Mouse (Mus musculus) gonadal fat pad, adult 2 months (tissue): ENCODE measurements around the gene Krtap13-1. TPM values are rescaled to one million over a fixed set of nuclear protein-coding genes. Genes with fewer than 3 reads are reported as not detected.
"Not testable (repeated sequence)": the region's sequence is repeated elsewhere in the genome, so short reads cannot be mapped to it uniquely, and the experiment has no call there.

ENCODE experiments used
- DNase-seq: peaks from one replicate; pipeline ENCODE4 v3.0.0-alpha.2; 2012; ENCODE audit warnings: low read depth
- polyA plus RNA-seq: library from polyadenylated mRNA; depleted of rRNA; stranded (reverse); fragments of >200 nt; gene quantifications from 2 replicates; pipeline ENCODE4 v1.2.3, GENCODE M21; 2012; rRNA removed

Krtap13-1 gene
- not detected in 2 replicates for polyA plus RNA-seq

GRCm38 (mm10) chr16:88728812-88729275, at the start of gene Krtap13-1:
TSS of gene Krtap13-1 (plus strand) at chr16:88728862.
- DNase-seq: no peak

DNA sequence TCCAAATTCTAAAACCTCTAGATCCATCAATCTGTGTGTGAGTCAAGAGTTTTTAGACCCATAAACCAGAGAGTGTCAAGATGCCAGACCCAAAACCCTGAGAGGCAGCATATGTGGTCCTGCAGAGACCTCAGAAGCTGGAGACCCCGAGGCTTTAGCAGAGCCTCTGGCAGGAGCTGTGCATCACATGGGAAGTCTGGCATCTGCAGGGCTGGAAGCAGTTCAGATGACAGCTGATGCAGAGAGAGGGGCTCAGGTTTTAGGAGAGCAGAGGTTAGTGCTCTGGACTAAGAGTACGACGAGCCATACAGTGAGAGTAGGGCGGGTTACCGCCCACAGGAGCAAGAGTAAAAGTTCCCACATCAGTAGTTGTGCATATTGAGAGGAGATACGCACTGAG, 49.6 kb upstream of the Krtap13-1 start:
- no peak for DNase-seq

- DNase-seq: no peak
These were observed 47.4 kb upstream of the Krtap13-1 start for GRCm38 (mm10) chr16:88681282-88681681.

GRCm38 (mm10) chr16:88696256-88696655, 32.4 kb upstream of the Krtap13-1 start:
- no peak for DNase-seq

GRCm38 (mm10) chr16:88701072-88701864, 27.4 kb upstream of the Krtap13-1 start:
- peak; percentile 67 for DNase-seq

- no peak for DNase-seq
These were observed 21.1 kb upstream of the Krtap13-1 start, which contains the start of gene 2310061N02Rik for GRCm38 (mm10) chr16:88707496-88708012. TSS of gene 2310061N02Rik (minus strand) at chr16:88707962.

GRCm38 (mm10) chr16:88710757-88711156, 17.9 kb upstream of the Krtap13-1 start:
- DNase-seq: no peak

GRCm38 (mm10) chr16:88711245-88711644, 17.4 kb upstream of the Krtap13-1 start:
- no peak for DNase-seq

DNA sequence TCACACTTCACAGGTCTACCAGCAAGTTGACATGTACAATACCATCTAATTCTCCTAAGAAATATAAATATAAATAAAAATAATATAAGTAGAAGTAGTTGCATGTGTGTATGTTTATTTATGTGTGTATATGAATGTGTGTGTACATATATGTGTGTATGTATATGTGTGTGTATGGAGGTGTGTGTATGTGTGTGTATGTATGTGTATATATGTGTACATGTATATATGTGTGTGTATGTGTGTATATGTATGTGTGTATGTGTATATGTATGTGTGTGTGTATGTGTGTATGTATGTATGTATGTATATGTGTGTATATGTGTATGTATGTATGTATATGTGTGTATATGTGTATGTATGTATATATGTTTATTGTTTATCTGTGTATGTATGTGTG, 12.1 kb upstream of the Krtap13-1 start:
- no peak for DNase-seq

DNA sequence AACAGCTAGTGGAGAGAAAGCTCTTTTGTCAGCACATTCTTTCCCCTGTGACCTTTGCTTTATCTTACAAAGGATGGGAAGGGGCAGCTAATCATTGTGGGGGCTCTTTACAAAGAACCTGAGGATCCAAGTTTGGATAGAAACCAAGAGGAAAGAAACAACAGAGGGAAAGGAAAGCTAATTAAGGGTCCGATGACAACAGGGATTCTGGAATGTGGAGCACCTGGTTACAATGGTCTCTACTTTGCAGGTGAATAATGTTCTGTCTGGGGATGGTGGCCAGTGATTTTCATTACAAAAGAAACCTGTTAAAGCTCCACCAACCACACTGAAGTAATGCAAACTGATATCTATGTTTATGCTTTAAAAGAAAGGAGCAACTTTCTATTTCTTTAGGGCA, 8.6 kb upstream of the Krtap13-1 start:
- no peak for DNase-seq

DNA sequence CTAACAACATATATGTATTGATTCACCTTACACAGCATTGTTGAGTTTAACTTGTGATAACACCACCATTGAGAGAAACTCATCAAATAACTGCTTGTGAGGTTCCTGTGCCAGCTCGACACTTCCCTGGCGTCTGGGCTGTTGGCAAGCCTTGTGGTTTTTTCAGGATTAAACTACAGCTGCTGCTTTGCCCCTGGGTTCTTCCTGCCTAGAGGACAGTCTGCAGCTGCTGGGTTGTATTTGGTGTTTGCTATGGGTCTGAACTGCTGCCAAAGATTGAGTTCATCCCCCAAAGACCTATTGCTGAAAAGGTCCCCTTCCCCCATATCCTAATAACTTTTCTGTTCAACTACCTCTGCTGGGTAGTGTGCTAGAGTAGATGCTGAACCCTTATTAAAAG, 6.7 kb downstream of the Krtap13-1 start:
- DNase-seq: no peak

DNA sequence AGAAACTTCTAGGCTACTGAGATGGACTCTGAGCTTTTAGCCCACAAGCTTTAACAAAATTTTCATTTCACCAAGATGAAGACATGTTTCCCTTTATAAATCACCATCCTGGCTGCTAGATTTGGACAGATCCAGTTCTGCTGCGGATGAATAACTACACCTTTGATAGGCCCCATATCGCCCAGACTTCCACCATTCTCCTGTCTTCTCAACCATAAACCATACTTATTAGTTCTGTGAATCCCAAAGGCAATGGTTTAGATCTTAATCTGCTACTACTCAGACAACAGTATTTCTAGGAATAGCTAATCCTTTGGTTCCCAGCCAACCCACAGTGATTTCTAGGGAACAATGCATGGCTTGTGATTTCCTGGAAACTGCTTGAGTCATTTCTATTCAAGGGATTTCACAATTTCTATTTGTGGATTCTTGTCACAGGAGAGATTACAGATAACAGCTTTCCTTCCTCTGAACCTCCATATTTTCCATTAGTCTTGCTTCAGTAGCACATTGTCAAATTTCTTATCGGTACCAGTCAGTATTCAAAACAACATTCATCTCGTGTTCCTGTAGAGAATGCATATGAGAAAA, 16.2 kb downstream of the Krtap13-1 start:
- DNase-seq: peak; percentile 65

DNA sequence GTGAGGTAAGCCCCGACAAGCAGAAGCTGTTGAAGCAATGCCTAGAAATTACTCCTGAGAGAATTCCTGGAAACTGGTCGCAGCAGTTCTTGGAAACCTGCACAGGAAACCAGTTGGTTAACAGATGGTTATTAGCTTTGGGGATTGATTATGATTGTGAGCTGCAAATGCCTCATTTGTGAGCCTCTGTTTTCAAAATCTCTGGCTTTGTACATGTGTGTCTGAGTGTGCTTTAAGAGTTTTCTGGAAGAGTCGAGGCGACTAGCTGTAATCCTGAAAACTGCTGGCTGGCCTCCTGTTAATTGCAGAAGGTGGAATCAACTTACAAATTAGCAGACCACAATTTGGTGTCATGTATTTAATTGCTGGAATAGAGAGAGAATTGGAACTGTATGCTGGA, 19.3 kb downstream of the Krtap13-1 start:
- DNase-seq: no peak

GRCm38 (mm10) chr16:88751535-88751934, 22.9 kb downstream of the Krtap13-1 start, which contains the start of gene Krtap13:
TSS of gene Krtap13 (minus strand) at chr16:88751635.
- not testable (repeated sequence) for DNase-seq

- not testable (repeated sequence) for DNase-seq
These were observed 29.9 kb downstream of the Krtap13-1 start, which contains the start of gene 2310034C09Rik for GRCm38 (mm10) chr16:88758547-88758946. TSS of gene 2310034C09Rik (plus strand) at chr16:88758847.

- DNase-seq: no peak
These were observed 45.4 kb downstream of the Krtap13-1 start, which contains the start of gene 2310057N15Rik for GRCm38 (mm10) chr16:88774106-88774505. TSS of gene 2310057N15Rik (minus strand) at chr16:88774206.

DNA sequence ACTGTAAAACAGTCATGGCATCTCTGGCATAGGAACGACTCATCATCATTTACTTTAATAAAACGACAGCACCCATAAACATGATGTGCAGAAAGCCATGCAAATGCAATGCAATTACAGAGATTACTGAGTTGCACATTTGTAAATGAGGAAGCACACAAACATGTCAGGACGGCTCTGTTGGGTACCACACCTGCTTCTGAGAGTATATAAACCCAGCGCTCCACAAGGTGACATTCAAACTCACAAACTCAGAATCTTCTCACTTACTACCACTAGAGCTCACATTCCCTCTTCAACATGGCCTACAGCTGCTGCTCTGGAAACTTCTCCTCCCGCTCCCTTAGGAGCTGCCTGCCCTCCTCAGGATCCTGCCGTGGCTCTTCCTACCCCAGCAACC, 48.9 kb downstream of the Krtap13-1 start, which contains the start of gene Gm5965:
Gene Gm5965 (plus strand): TSS at position 301 of the 400 bp plus-strand sequence.
- no peak for DNase-seq

Other genes starting within 250 kb of the Krtap13-1 start
- gene Cldn17, start 221.9 kb upstream of the Krtap13-1 start, polyA plus RNA-seq: not detected in 2 replicates
- 40.6 and 42.3 TPM in 2 replicates for gene Cldn8, start 165.7 kb upstream of the Krtap13-1 start, polyA plus RNA-seq
- not detected in 2 replicates for gene Krtap24-1, start 116.6 kb upstream of the Krtap13-1 start, polyA plus RNA-seq
- gene 2310079G19Rik, start 101.2 kb upstream of the Krtap13-1 start, polyA plus RNA-seq: not detected in 2 replicates
- gene Krtap26-1, start 81.1 kb upstream of the Krtap13-1 start, polyA plus RNA-seq: not detected in 2 replicates
- gene Krtap27-1, start 57.2 kb upstream of the Krtap13-1 start, polyA plus RNA-seq: not detected in 2 replicates
- not detected in 2 replicates for gene 2310061N02Rik, start 20.9 kb upstream of the Krtap13-1 start, polyA plus RNA-seq
- not detected in 2 replicates for gene Krtap13, start 22.8 kb downstream of the Krtap13-1 start, polyA plus RNA-seq
- gene 2310034C09Rik, start 30.0 kb downstream of the Krtap13-1 start, polyA plus RNA-seq: not detected in 2 replicates
- not detected in 2 replicates for gene 2310057N15Rik, start 45.3 kb downstream of the Krtap13-1 start, polyA plus RNA-seq
- gene Gm5965, start 49.0 kb downstream of the Krtap13-1 start, polyA plus RNA-seq: not detected in 2 replicates
- not detected in 2 replicates for gene Gm20741, start 83.4 kb downstream of the Krtap13-1 start, polyA plus RNA-seq
- gene Krtap15, start 91.4 kb downstream of the Krtap13-1 start, polyA plus RNA-seq: not detected in 2 replicates
- not detected in 2 replicates for gene Krtap14, start 97.3 kb downstream of the Krtap13-1 start, polyA plus RNA-seq
- gene Krtap19-1, start 140.5 kb downstream of the Krtap13-1 start, polyA plus RNA-seq: not detected in 2 replicates
- gene Krtap19-2, start 145.4 kb downstream of the Krtap13-1 start, polyA plus RNA-seq: not detected in 2 replicates
- gene Krtap19-3, start 149.2 kb downstream of the Krtap13-1 start, polyA plus RNA-seq: not detected in 2 replicates
- gene Krtap19-4, start 156.2 kb downstream of the Krtap13-1 start, polyA plus RNA-seq: not detected in 2 replicates
- gene Krtap19-5, start 167.6 kb downstream of the Krtap13-1 start, polyA plus RNA-seq: not detected in 2 replicates
- gene Krtap19-9b, start 203.4 kb downstream of the Krtap13-1 start, polyA plus RNA-seq: not detected in 2 replicates
- not detected in 2 replicates for gene Krtap16-3, start 234.0 kb downstream of the Krtap13-1 start, polyA plus RNA-seq